Mouse (Mus musculus): ENCODE data around the gene Iqgap3. TPM values are rescaled to one million over a fixed set of nuclear protein-coding genes. Genes with fewer than 3 reads are reported as not detected.

Gene Iqgap3
- total RNA-seq, 4 experiments from 2014 or later = 0.61 to 2.3 (median 0.73) TPM

- DNase-seq = no peak
Observed at GRCm38 (mm10) chr3:88139243-88140177, 57.7 kb downstream of the Iqgap3 start.

- peak; percentile 29 for DNase-seq
Observed at GRCm38 (mm10) chr3:88140178-88140902, 58.6 kb downstream of the Iqgap3 start.

- DNase-seq = no peak
Observed at GRCm38 (mm10) chr3:88140903-88141430, 59.2 kb downstream of the Iqgap3 start.

- peak; percentile 45 for DNase-seq
Observed at GRCm38 (mm10) chr3:88141439-88141786, 59.6 kb downstream of the Iqgap3 start.

- DNase-seq = peak; percentile 92
Observed at GRCm38 (mm10) chr3:88141787-88142523, 60.2 kb downstream of the Iqgap3 start, which contains the start of gene Mef2d. Gene Mef2d (plus strand): TSS chr3:88142372.

- peak; percentile 62 for DNase-seq
Observed at GRCm38 (mm10) chr3:88142546-88142915, 60.8 kb downstream of the Iqgap3 start.

- peak; percentile 83 for DNase-seq
Observed at GRCm38 (mm10) chr3:88142916-88143771, 61.4 kb downstream of the Iqgap3 start.

- DNase-seq = no peak
Observed at GRCm38 (mm10) chr3:88143961-88144486, 62.3 kb downstream of the Iqgap3 start.

- DNase-seq = no peak
Observed at GRCm38 (mm10) chr3:88144648-88145410, 63.1 kb downstream of the Iqgap3 start.

GRCm38 (mm10) chr3:88145411-88145782 is 63.6 kb downstream of the Iqgap3 start:
- no peak for DNase-seq

GRCm38 (mm10) chr3:88145952-88146351 is 64.2 kb downstream of the Iqgap3 start:
- peak; percentile 69 for DNase-seq

GRCm38 (mm10) chr3:88146376-88147112 is 64.8 kb downstream of the Iqgap3 start:
- no peak for DNase-seq

GRCm38 (mm10) chr3:88147444-88147843 is 65.7 kb downstream of the Iqgap3 start:
- DNase-seq = no peak

- DNase-seq = no peak
Observed at GRCm38 (mm10) chr3:88147866-88148265, 66.1 kb downstream of the Iqgap3 start.

- DNase-seq = no peak
Observed at GRCm38 (mm10) chr3:88148354-88148753, 66.6 kb downstream of the Iqgap3 start.

GRCm38 (mm10) chr3:88148776-88149509 is 67.2 kb downstream of the Iqgap3 start:
- DNase-seq = peak; percentile 90

GRCm38 (mm10) chr3:88149510-88149974 is 67.8 kb downstream of the Iqgap3 start:
- DNase-seq = no peak

GRCm38 (mm10) chr3:88150061-88150998 is 68.6 kb downstream of the Iqgap3 start:
- DNase-seq = no peak
